Mouse (Mus musculus) embryonic facial prominence, embryonic 12.5 days (tissue): ENCODE measurements around the gene AC124502.3. TPM values are rescaled to one million over a fixed set of nuclear protein-coding genes. Genes with fewer than 3 reads are reported as not detected.

ENCODE experiments used
- ATAC-seq: fragments of 200-750 bp; cut with Nextera tagmentation; 2 replicates; pipeline ENCODE4 v1.8.0; 2017; ENCODE audit not compliant: insufficient number of reproducible peaks, insufficient read depth, low FRiP score, low TSS enrichment
- H3K27ac ChIP-seq: fragments of 300-500 bp; sonication (generic); 2 replicates; pipeline ENCODE4 v1.5.1; 2016; ENCODE audit warnings: mild to moderate bottlenecking
- H3K27me3 ChIP-seq: fragments of 300-500 bp; sonication (generic); 2 replicates; pipeline ENCODE4 v1.6.1; 2016; ENCODE audit warnings: mild to moderate bottlenecking, moderate library complexity
- H3K36me3 ChIP-seq: fragments of 300-500 bp; sonication (generic); 2 replicates; pipeline ENCODE4 v1.6.1; 2016; ENCODE audit warnings: mild to moderate bottlenecking
- H3K4me1 ChIP-seq: fragments of 300-500 bp; sonication (generic); 2 replicates; pipeline ENCODE4 v1.6.1; 2016
- H3K4me2 ChIP-seq: fragments of 300-500 bp; sonication (generic); replicated peaks from 2 replicates; pipeline ENCODE4 v1.6.1; 2016; ENCODE audit warnings: mild to moderate bottlenecking, moderate library complexity
- H3K4me3 ChIP-seq: fragments of 300-500 bp; sonication (generic); 2 replicates; pipeline ENCODE4 v1.5.1; 2016; ENCODE audit warnings: mild to moderate bottlenecking
- H3K9ac ChIP-seq: fragments of 300-500 bp; sonication (generic); 2 replicates; pipeline ENCODE4 v1.6.1; 2016; ENCODE audit warnings: mild to moderate bottlenecking, moderate library complexity
- H3K9me3 ChIP-seq: fragments of 300-500 bp; sonication (generic); 2 replicates; pipeline ENCODE4 v1.6.1; 2016; ENCODE audit warnings: mild to moderate bottlenecking, moderate library complexity
- WGBS: fragments of 180-500 bp; shearing (Covaris S2); methylation state at CpG from one replicate; pipeline ENCODE4 v1.1.7; 2016; 5-methylcytosine and 5-hydroxymethylcytosine counted together
- polyA plus RNA-seq: library from polyadenylated mRNA; unstranded; fragments of >200 nt; fragmentation: Nextera tagmentation; extraction: Ambion mirVana; gene quantifications from 2 replicates; pipeline ENCODE4 v1.2.1, GENCODE M21; 2016

The AC124502.3 gene
- polyA plus RNA-seq, 1 experiment from 2014 or later = 4.7 TPM

GRCm38 (mm10) chr19:5093481-5094242 lies 55.0 kb downstream of the AC124502.3 start:
- 74% methylated on average over 12 of the region's 12 CpGs for WGBS
- no peak overlapping the region for H3K9ac ChIP-seq

GRCm38 (mm10) chr19:5094243-5094632 lies 55.5 kb downstream of the AC124502.3 start:
- WGBS = 1% methylated on average over 21 of the region's 21 CpGs
- peak; percentile 65 for ATAC-seq
- Histone ChIP-seq H3K27ac (no peak overlapping the region), H3K36me3 (peaks cover 37% of the 10 kb centered on the region), H3K4me2 (peak overlapping the region; percentile 32), H3K27me3 (no peaks in the 10 kb centered on the region), H3K9me3 (no peaks in the 10 kb centered on the region), H3K9ac (no peak overlapping the region), H3K4me1 (peaks cover 51% of the 10 kb centered on the region), H3K4me3 (0 out of 2 replicates have a peak overlapping the region, but pooled peaks have one; percentile 2)

More at GRCm38 (mm10) chr19:5093481-5094242, 55.0 kb downstream of the AC124502.3 start:
- Histone ChIP-seq H3K4me1 (peaks cover 51% of the 10 kb centered on the region), H3K4me2 (no peak overlapping the region; the same call in 1 of the 2 replicates), H3K4me3 (no peak overlapping the region), H3K9me3 (no peaks in the 10 kb centered on the region), H3K27me3 (no peaks in the 10 kb centered on the region), H3K27ac (no peak overlapping the region), H3K36me3 (peaks cover 35% of the 10 kb centered on the region)
- ATAC-seq = no peak

GRCm38 (mm10) chr19:5094746-5095417 lies 56.2 kb downstream of the AC124502.3 start:
- H3K4me3 ChIP-seq = 0 out of 2 replicates have a peak overlapping the region, but pooled peaks have one; percentile 2
- 44% methylated on average over 11 of the region's 11 CpGs for WGBS
- peaks cover 43% of the 10 kb centered on the region for H3K36me3 ChIP-seq
- peak overlapping the region; percentile 98 for H3K4me2 ChIP-seq
- no peak overlapping the region for H3K9ac ChIP-seq
- H3K9me3 ChIP-seq = no peaks in the 10 kb centered on the region
- H3K27ac ChIP-seq = peak overlapping the region; percentile 30; the same call in 1 of the 2 replicates
- H3K27me3 ChIP-seq = no peaks in the 10 kb centered on the region
- H3K4me1 ChIP-seq = peaks cover 52% of the 10 kb centered on the region
- ATAC-seq = no peak

- no peak for ATAC-seq
- 14% methylated on average over 9 of the region's 9 CpGs for WGBS
- Histone ChIP-seq H3K4me1 (peaks cover 52% of the 10 kb centered on the region), H3K9me3 (no peaks in the 10 kb centered on the region), H3K4me2 (peak overlapping the region; percentile 98), H3K36me3 (peaks cover 47% of the 10 kb centered on the region), H3K4me3 (no peak overlapping the region), H3K27me3 (no peaks in the 10 kb centered on the region), H3K27ac (no peak overlapping the region), H3K9ac (0 out of 2 replicates have a peak overlapping the region, but pooled peaks have one; percentile 12)
Observed at GRCm38 (mm10) chr19:5095887-5096474, 57.3 kb downstream of the AC124502.3 start.

GRCm38 (mm10) chr19:5097521-5098362 lies 59.1 kb downstream of the AC124502.3 start:
- Histone ChIP-seq H3K9ac (peak overlapping the region; percentile 93), H3K4me3 (peak overlapping the region; percentile 79), H3K36me3 (peaks cover 47% of the 10 kb centered on the region), H3K4me1 (peaks cover 52% of the 10 kb centered on the region), H3K27ac (peak overlapping the region; percentile 71; the same call in 1 of the 2 replicates), H3K27me3 (no peaks in the 10 kb centered on the region), H3K4me2 (peak overlapping the region; percentile 98), H3K9me3 (no peaks in the 10 kb centered on the region)
- WGBS = 5% methylated on average over 24 of the region's 31 CpGs
- 0 out of 2 replicates have a peak, but pooled peaks have one; percentile 7 for ATAC-seq

- Histone ChIP-seq H3K27me3 (no peaks in the 10 kb centered on the region), H3K27ac (peak within 1 kb of the TSS; percentile 71), H3K9ac (peak within 1 kb of the TSS; percentile 93), H3K4me2 (peak within 1 kb of the TSS; percentile 98), H3K4me3 (peak within 1 kb of the TSS; percentile 79), H3K9me3 (no peaks in the 10 kb centered on the region), H3K36me3 (peaks cover 48% of the 10 kb centered on the region), H3K4me1 (peaks cover 52% of the 10 kb centered on the region)
- peak; percentile 48 for ATAC-seq
- 2% methylated on average over 48 of the region's 48 CpGs for WGBS
Observed at GRCm38 (mm10) chr19:5098363-5099143, 59.9 kb downstream of the AC124502.3 start, which contains the start of gene Cnih2. Gene Cnih2 (minus strand): TSS chr19:5098521.

Other genes starting within 250 kb of the AC124502.3 start
- 86.8 and 89.3 TPM in 2 replicates for gene Rbm4, start 245.0 kb upstream of the AC124502.3 start, polyA plus RNA-seq
- 34.2 and 45.1 TPM in 2 replicates for gene Gm21992, start 227.3 kb upstream of the AC124502.3 start, polyA plus RNA-seq
- gene Rbm14, start 227.3 kb upstream of the AC124502.3 start, polyA plus RNA-seq = 104 and 110 TPM in 2 replicates
- 53.8 and 57.3 TPM in 2 replicates for gene Ccs, start 199.6 kb upstream of the AC124502.3 start, polyA plus RNA-seq
- gene Ccdc87, start 199.5 kb upstream of the AC124502.3 start, polyA plus RNA-seq = 0.18 and 0.24 TPM in 2 replicates
- gene Ctsf, start 183.8 kb upstream of the AC124502.3 start, polyA plus RNA-seq = 37.6 and 45.1 TPM in 2 replicates
- gene Actn3, start 161.0 kb upstream of the AC124502.3 start, polyA plus RNA-seq = 6.0 and 6.8 TPM in 2 replicates
- 12.0 and 12.1 TPM in 2 replicates for gene Zdhhc24, start 160.2 kb upstream of the AC124502.3 start, polyA plus RNA-seq
- 5.6 and 5.7 TPM in 2 replicates for gene Bbs1, start 132.3 kb upstream of the AC124502.3 start, polyA plus RNA-seq
- gene Dpp3, start 110.6 kb upstream of the AC124502.3 start, polyA plus RNA-seq = 144 and 147 TPM in 2 replicates
- gene Peli3, start 95.8 kb upstream of the AC124502.3 start, polyA plus RNA-seq = 3.2 and 3.7 TPM in 2 replicates
- gene Mrpl11, start 76.7 kb upstream of the AC124502.3 start, polyA plus RNA-seq = 141 and 142 TPM in 2 replicates
- 0.08 TPM in 1 of 2 replicates, not detected in the other for gene Npas4, start 48.6 kb upstream of the AC124502.3 start, polyA plus RNA-seq
- gene Slc29a2, start 15.0 kb upstream of the AC124502.3 start, polyA plus RNA-seq = 4.7 and 5.1 TPM in 2 replicates
- 46.4 and 48.1 TPM in 2 replicates for gene B4gat1, start 65 bp upstream of the AC124502.3 start, polyA plus RNA-seq
- gene Brms1, start 2.5 kb downstream of the AC124502.3 start, polyA plus RNA-seq = 38.4 and 45.4 TPM in 2 replicates
- 1.8 and 2.4 TPM in 2 replicates for gene Rin1, start 11.6 kb downstream of the AC124502.3 start, polyA plus RNA-seq
- 54.4 and 64.3 TPM in 2 replicates for gene Cd248, start 29.2 kb downstream of the AC124502.3 start, polyA plus RNA-seq
- gene Tmem151a, start 46.6 kb downstream of the AC124502.3 start, polyA plus RNA-seq = 2.9 and 3.7 TPM in 2 replicates
- gene Yif1a, start 49.6 kb downstream of the AC124502.3 start, polyA plus RNA-seq = 67.3 and 73.4 TPM in 2 replicates
- gene Cnih2, start 59.6 kb downstream of the AC124502.3 start, polyA plus RNA-seq = 69.7 and 74.9 TPM in 2 replicates
- gene Rab1b, start 68.2 kb downstream of the AC124502.3 start, polyA plus RNA-seq = 247 and 248 TPM in 2 replicates
- gene Klc2, start 79.7 kb downstream of the AC124502.3 start, polyA plus RNA-seq = 30.6 and 35.3 TPM in 2 replicates
- gene Pacs1, start 234.2 kb downstream of the AC124502.3 start, polyA plus RNA-seq = 31.3 and 32.2 TPM in 2 replicates